Mouse (Mus musculus) lung, postnatal 0 days (tissue): ENCODE results near the gene 1700029F12Rik.

Source experiments
- CTCF ChIP-seq: IDR thresholded peaks from 2 replicates; pipeline ENCODE4 v1.5.1; 2016; ENCODE audit warnings: antibody characterized with exemption, mild to moderate bottlenecking
- EP300 ChIP-seq: IDR thresholded peaks from 2 replicates; pipeline ENCODE4 v1.6.1; 2016; ENCODE audit warnings: antibody characterized with exemption, mild to moderate bottlenecking, control low read depth

DNA sequence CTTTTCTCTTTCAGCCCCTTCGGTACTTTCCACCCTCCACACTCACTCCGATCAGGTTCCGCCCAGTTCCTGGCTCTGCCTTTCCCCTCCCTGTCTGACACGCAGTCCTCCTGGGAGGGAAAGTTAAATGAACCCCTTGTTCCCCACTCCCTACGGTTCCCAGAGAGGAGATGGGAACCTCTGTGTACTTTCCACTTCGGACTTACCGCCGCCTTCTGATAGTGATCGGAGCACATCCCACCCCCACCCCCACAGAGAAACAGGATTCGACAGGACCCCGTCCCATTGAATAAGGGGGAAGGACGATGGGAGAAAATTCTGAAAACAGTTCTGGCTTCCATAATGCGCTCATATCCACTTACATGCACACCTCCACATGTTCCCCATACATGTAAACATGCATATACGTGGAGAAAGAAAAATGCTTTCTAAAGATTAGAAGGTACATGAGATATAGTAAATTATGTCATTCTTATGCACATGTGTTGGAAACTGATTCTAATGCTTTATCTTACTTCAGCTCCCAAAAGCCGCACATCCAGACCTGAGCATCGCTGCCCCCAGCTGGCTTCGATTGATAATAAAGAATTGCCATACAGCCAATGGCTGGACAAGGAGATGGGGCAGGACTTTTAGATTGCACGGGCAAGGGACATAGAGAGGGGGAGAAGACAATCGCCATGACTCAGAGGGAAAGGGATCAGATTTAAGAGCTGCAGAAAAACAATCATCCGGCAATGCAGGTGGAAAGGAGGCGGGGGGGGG, 26.5 kb downstream of the 1700029F12Rik start:
- TF ChIP-seq CTCF (no peak), EP300 (no peak)
